Mouse (Mus musculus) neutrophil, adult 5-6 weeks (primary cell): ENCODE measurements around the gene Cplx2. TPM values are rescaled to one million over a fixed set of nuclear protein-coding genes. Genes with fewer than 3 reads are reported as not detected.

Source experiments
- total RNA-seq: library from RNA; stranded (forward); fragments of 200-1000 nt; gene quantifications from 2 replicates; pipeline ENCODE4 v1.2.3, GENCODE M21; 2017

The Cplx2 gene
- total RNA-seq, 1 experiment from 2014 or later = 2.7 TPM

Other genes starting within 250 kb of the Cplx2 start
- gene Hrh2, start 179.2 kb upstream of the Cplx2 start, total RNA-seq = 31.4 and 32.7 TPM in 2 replicates
- 13.4 and 16.1 TPM in 2 replicates for gene Thoc3, start 97.5 kb downstream of the Cplx2 start, total RNA-seq
- gene Simc1, start 132.4 kb downstream of the Cplx2 start, total RNA-seq = 18.5 and 21.9 TPM in 2 replicates
- gene 4833439L19Rik, start 194.1 kb downstream of the Cplx2 start, total RNA-seq = 36.5 and 38.3 TPM in 2 replicates
- gene Arl10, start 203.7 kb downstream of the Cplx2 start, total RNA-seq = 6.5 and 13.0 TPM in 2 replicates
- gene Nop16, start 218.7 kb downstream of the Cplx2 start, total RNA-seq = 9.3 and 18.2 TPM in 2 replicates
- 36.0 and 37.1 TPM in 2 replicates for gene Higd2a, start 218.9 kb downstream of the Cplx2 start, total RNA-seq
- 8.7 and 9.3 TPM in 2 replicates for gene Cltb, start 240.0 kb downstream of the Cplx2 start, total RNA-seq